Mouse (Mus musculus): ENCODE results near the gene Saysd1.

Gene Saysd1

GRCm38 (mm10) chr14:20041836-20042235 is 96.5 kb downstream of the Saysd1 start:
- no peak for DNase-seq (ENCODE audit: low read depth, low spot score)

DNA sequence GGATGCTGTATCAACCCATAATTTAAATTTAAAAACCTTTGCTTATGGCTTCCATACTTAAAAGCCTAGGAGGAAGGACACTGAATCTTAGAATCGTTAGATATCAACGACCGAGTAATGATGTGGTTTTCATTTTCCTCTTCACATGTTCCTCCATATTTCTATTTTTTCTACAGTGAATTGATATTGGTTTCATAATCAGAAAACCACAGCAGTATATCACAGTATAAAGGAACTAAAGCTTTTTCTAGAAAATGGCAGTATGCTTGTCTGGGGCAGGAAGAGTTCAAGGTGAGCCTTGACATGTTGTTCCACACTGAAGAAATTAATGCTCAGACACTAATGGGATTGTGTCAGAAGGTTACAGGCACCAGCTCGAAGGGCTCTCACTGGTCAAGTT is 97.4 kb downstream of the Saysd1 start:
- DNase-seq (ENCODE audit: low read depth, low spot score), result no peak

- DNase-seq (ENCODE audit: low read depth, low spot score), result no peak
These were observed 98.5 kb downstream of the Saysd1 start for GRCm38 (mm10) chr14:20039795-20040194.

- peak; percentile 86 for DNase-seq (ENCODE audit: low read depth, low spot score)
These were observed 105.6 kb downstream of the Saysd1 start for GRCm38 (mm10) chr14:20032738-20033116.

GRCm38 (mm10) chr14:20032016-20032737 is 106.2 kb downstream of the Saysd1 start:
- DNase-seq (ENCODE audit: low read depth, low spot score), result peak; percentile 71

DNA sequence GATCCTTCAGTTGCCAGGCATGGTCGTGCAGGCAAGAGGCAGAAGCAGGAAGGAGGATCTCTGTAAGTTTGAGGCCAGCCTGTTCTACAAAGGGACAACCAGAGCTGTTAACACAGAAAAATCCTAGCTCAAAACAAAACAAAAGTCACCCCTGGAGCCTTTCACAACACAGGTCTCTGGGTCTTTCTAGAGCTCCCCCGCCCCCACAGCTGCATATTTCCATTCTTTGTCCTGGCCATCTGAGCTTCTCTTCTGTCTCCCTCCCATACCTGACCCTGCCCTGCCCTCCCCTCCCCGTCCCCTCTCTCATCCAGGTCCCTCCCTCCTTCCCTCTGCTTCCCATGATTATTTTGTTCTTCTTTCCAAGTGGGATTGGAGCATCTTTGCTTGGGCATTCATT is 108.7 kb downstream of the Saysd1 start:
- peak; percentile 82 for DNase-seq (ENCODE audit: low read depth, low spot score)

GRCm38 (mm10) chr14:20027475-20027874 is 110.9 kb downstream of the Saysd1 start:
- peak; percentile 28 for DNase-seq (ENCODE audit: low read depth, low spot score)

Data from R1 (cell line).